Mouse (Mus musculus) thymus, adult 2 months (tissue): ENCODE measurements around the gene Entr1. TPM values are rescaled to one million over a fixed set of nuclear protein-coding genes. Genes with fewer than 3 reads are reported as not detected.

Experiments used
- DNase-seq: peaks from one replicate; pipeline ENCODE4 v3.0.0; 2021
- H3K27ac ChIP-seq: fragments of 200-500 bp; 2 replicates; pipeline ENCODE4 v1.5.1; 2012; ENCODE audit warnings: low read length, control low read depth; ENCODE audit not compliant: control insufficient read depth, insufficient read depth
- H3K27me3 ChIP-seq: fragments of 200-500 bp; 2 replicates; pipeline ENCODE4 v1.6.1; 2012; ENCODE audit warnings: mild to moderate bottlenecking, low read length, moderate library complexity, mixed read lengths; ENCODE audit not compliant: control insufficient read depth, insufficient read depth
- H3K36me3 ChIP-seq: fragments of 200-500 bp; 2 replicates; pipeline ENCODE4 v1.6.1; 2012; ENCODE audit warnings: mild to moderate bottlenecking, low read length, moderate library complexity; ENCODE audit not compliant: control insufficient read depth, insufficient read depth
- H3K4me1 ChIP-seq: fragments of 200-500 bp; replicated peaks from 2 replicates; pipeline ENCODE4 v1.6.1; 2012; ENCODE audit warnings: low read length; ENCODE audit not compliant: control insufficient read depth, insufficient read depth
- H3K4me3 ChIP-seq: fragments of 200-500 bp; 2 replicates; pipeline ENCODE4 v1.5.1; 2012; ENCODE audit warnings: mild to moderate bottlenecking, low read length, control low read depth, moderate library complexity; ENCODE audit not compliant: control insufficient read depth, insufficient read depth
- CTCF ChIP-seq: fragments of 200-500 bp; IDR thresholded peaks from 2 replicates; pipeline ENCODE4 v1.5.1; 2012; ENCODE audit warnings: mild to moderate bottlenecking, control low read depth, low read length, moderate library complexity, borderline replicate concordance; ENCODE audit not compliant: control insufficient read depth, poor library complexity, insufficient read depth; ENCODE audit errors: extremely low read depth
- POLR2A ChIP-seq: fragments of 200-500 bp; IDR thresholded peaks from 2 replicates; pipeline ENCODE4 v1.6.1; 2012; ENCODE audit warnings: mild to moderate bottlenecking, low read length, control low read depth, moderate library complexity; ENCODE audit not compliant: control insufficient read depth, poor library complexity, insufficient read depth; ENCODE audit errors: extremely low read depth
- WGBS: fragments of 180-500 bp; shearing (Covaris S2); methylation state at CpG from one replicate; pipeline ENCODE4 v1.1.7; 2018; 5-methylcytosine and 5-hydroxymethylcytosine counted together
- polyA plus RNA-seq: library from polyadenylated mRNA; depleted of rRNA; stranded (reverse); fragments of >200 nt; gene quantifications from 2 replicates; pipeline ENCODE4 v1.2.3, GENCODE M21; 2012

Entr1 gene
- polyA plus RNA-seq, 1 experiment: 216 TPM

DNA sequence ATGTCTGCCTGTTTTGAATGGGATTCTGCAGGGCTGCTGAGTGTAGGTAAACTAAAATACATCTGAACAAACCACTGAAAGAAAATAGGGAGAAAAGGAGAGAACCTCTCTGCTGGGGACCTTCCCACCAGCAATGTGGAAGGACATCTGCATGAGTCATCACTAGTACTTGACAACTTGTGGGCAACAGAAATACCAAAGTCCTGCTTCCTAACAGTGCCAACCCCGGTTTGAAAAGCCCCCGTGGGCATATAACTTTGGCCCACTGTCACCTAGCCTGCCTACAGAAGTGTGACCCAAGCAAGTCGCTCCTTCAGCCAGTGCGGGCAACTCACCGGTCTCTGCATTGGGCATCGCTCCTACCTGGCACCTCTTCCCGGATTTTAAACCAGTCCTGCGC lies 16.7 kb downstream of the Entr1 start:
- Histone ChIP-seq H3K27ac (no peak overlapping the region), H3K27me3 (no peaks in the 10 kb centered on the region), H3K4me1 (no peaks in the 10 kb centered on the region), H3K36me3 (peaks cover 32% of the 10 kb centered on the region), H3K4me3 (no peak overlapping the region)
- DNase-seq: no peak
- no peak for TF ChIP-seq POLR2A
- TF ChIP-seq CTCF: no peak
- WGBS: 95% methylated on average over 8 of the region's 8 CpGs

DNA sequence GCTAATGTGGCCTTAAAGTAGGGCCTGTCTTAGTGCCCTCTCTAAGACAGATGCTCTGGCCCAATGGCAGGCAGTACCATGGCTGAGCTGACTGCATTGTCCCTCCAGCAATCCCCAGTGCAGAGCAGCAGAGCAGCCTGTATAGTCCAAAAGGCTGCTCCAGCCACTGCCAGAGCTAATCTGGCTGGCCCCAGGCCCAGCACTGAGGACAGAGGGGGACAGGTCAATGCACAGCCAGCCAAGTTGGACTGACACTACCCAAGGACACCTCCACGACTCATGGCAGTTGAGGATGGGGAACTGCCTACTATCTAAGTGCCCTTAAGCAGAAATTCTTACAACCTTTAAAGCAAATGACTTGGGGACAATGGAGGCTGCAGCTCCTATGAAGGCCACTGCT lies 20.5 kb downstream of the Entr1 start:
- no peak overlapping the region for H3K4me3 ChIP-seq
- DNase-seq: no peak
- no peak overlapping the region for H3K27ac ChIP-seq
- H3K36me3 ChIP-seq: peaks cover 30% of the 10 kb centered on the region
- 95% methylated on average over 1 of the region's 1 CpGs for WGBS
- no peak for TF ChIP-seq POLR2A
- no peak for TF ChIP-seq CTCF
- no peaks in the 10 kb centered on the region for H3K27me3 ChIP-seq
- H3K4me1 ChIP-seq: no peaks in the 10 kb centered on the region

- TF ChIP-seq CTCF: no peak
- no peak for TF ChIP-seq POLR2A
- WGBS: 96% methylated on average over 6 of the region's 6 CpGs
- H3K27ac ChIP-seq: no peak overlapping the region
Observed at GRCm38 (mm10) chr2:26367911-26368310, 21.2 kb downstream of the Entr1 start.

DNA sequence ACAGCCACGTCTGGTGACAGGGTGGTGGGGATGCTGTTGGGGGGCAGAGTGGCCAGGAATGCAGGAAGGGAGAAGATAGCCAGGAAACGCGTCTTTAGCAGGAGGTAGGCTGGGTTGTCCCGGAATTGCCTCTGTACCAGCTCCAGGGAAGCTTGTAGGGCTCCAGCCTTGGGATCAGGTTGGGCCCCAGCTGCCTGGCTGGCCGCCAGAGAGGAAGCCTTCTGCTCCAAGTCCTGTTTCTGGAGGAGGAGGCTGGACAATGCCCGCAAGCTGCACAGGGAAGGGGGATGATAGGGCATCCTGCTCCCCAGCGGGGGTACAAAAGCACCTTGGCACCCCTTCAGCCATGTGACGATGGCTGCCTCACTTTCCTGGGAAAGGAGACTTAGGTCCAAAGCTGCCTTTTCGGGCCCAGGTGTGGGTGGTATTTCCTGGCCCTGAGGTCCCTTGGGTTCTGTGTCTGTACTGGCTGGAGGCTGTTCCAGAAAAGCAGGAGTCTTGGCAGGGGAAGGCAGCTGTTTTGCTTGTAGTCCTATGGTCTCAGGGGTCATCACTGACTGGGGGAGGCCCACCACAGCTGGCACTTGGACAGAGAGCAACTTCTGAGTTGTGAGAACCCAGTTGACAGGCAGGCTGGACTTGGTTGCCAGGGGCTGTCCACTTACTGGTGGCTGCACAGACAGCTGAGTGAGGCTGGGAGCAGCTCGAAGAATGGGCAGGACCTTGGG lies 24.2 kb downstream of the Entr1 start:
- WGBS: 89% methylated on average over 10 of the region's 10 CpGs
- TF ChIP-seq CTCF (no peak), POLR2A (no peak)
- no peaks in the 10 kb centered on the region for H3K27me3 ChIP-seq
- H3K4me1 ChIP-seq: peaks cover 5% of the 10 kb centered on the region
- peaks cover 21% of the 10 kb centered on the region; the same call in 1 of the 2 replicates for H3K36me3 ChIP-seq
- DNase-seq: no peak
- no peak overlapping the region for H3K27ac ChIP-seq
- H3K4me3 ChIP-seq: no peak overlapping the region

More at GRCm38 (mm10) chr2:26367911-26368310, 21.2 kb downstream of the Entr1 start:
- no peak overlapping the region for H3K4me3 ChIP-seq
- H3K27me3 ChIP-seq: no peaks in the 10 kb centered on the region
- H3K36me3 ChIP-seq: peaks cover 25% of the 10 kb centered on the region
- DNase-seq: no peak
- no peaks in the 10 kb centered on the region for H3K4me1 ChIP-seq

- no peak for DNase-seq
- TF ChIP-seq POLR2A: no peak
- TF ChIP-seq CTCF: no peak
- H3K4me1 ChIP-seq: peaks cover 10% of the 10 kb centered on the region
- no peaks in the 10 kb centered on the region for H3K27me3 ChIP-seq
- WGBS: 98% methylated on average over 5 of the region's 5 CpGs
- no peak overlapping the region for H3K27ac ChIP-seq
- H3K4me3 ChIP-seq: no peak overlapping the region
- H3K36me3 ChIP-seq: peaks cover 13% of the 10 kb centered on the region; the same call in 1 of the 2 replicates
Observed at GRCm38 (mm10) chr2:26363481-26363880, 25.6 kb downstream of the Entr1 start.

DNA sequence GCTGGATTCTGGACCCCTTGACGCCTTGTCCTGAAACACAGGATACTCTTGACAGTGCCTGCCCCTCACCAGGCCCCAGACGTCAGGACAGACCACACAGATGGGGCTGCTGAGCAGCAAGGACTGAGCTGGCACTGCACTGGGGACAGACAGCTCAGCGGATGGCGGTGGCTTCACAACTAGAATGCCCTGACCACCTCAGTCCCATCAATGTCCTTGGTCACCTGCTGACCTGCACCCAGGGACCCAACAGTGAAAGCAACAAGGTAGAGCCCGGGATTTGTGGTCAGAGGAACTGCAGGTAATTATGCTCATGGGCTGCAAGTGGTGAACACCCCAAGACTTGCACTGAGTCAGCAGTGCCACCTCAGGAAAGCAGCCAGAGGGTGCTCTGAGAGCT lies 26.1 kb downstream of the Entr1 start:
- Histone ChIP-seq H3K27me3 (no peaks in the 10 kb centered on the region), H3K4me1 (peaks cover 10% of the 10 kb centered on the region), H3K4me3 (no peak overlapping the region), H3K36me3 (peaks cover 10% of the 10 kb centered on the region; the same call in 1 of the 2 replicates), H3K27ac (no peak overlapping the region)
- no peak for DNase-seq
- TF ChIP-seq POLR2A (no peak), CTCF (no peak)
- 96% methylated on average over 5 of the region's 5 CpGs for WGBS

- no peak for DNase-seq
- WGBS: 53% methylated on average over 3 of the region's 3 CpGs
- TF ChIP-seq CTCF: no peak
- TF ChIP-seq POLR2A: no peak
- H3K36me3 ChIP-seq: peaks cover 4% of the 10 kb centered on the region; the same call in 1 of the 2 replicates
- no peak within 1 kb of the TSS for H3K4me3 ChIP-seq
- no peak within 1 kb of the TSS for H3K27ac ChIP-seq
- H3K4me1 ChIP-seq: peaks cover 30% of the 10 kb centered on the region
- H3K27me3 ChIP-seq: no peaks in the 10 kb centered on the region
Observed at GRCm38 (mm10) chr2:26360772-26361171, 28.3 kb downstream of the Entr1 start, which contains the start of gene Card9. Gene Card9, minus strand, starts transcription at chr2:26360918.
